Mouse (Mus musculus): ENCODE data around the gene Clip2.

DNA sequence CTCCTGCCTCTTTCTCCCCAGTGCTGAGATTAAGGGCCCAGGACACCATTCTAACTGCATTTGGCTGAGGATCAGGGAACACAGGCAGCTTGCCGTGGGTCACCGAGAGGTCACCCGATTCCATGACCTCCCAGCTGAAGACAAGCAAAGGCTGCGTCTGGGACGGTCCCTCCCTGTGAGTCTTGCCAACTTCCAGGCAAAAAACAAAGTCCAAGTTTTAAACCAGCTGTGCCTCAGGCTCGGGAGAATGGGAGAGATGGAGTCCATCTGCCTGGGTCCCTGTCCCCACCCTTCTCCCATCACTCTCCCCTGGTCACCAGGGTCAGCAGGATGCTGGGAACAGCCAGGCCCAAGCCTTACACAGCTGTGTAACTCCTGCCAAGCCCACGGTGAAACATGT, 10.6 kb downstream of the Clip2 start:
- TF ChIP-seq POLR2A (IDR thresholded peaks at IDR 0.05; ENCODE audit: borderline replicate concordance, insufficient read depth, low read length), result no peak
- no peak for TF ChIP-seq CTCF (IDR thresholded peaks at IDR 0.05; ENCODE audit: borderline replicate concordance, insufficient read depth, low read depth, low read length)
